Mouse (Mus musculus): Measurements from ENCODE around the gene Nos1ap. TPM values are rescaled to one million over a fixed set of nuclear protein-coding genes. Genes with fewer than 3 reads are reported as not detected.

The Nos1ap gene
- polyA plus RNA-seq, 1 experiment: 2.3 TPM

- H3K27ac ChIP-seq (replicated peaks; ENCODE audit: low read depth, low read length): 0 out of 2 replicates have a peak overlapping the region, but pooled peaks have one; percentile 2
Observed at GRCm38 (mm10) chr1:170573117-170573516, 16.5 kb downstream of the Nos1ap start.

GRCm38 (mm10) chr1:170566969-170567368 is 22.7 kb downstream of the Nos1ap start:
- Histone ChIP-seq H3K27ac (replicated peaks; ENCODE audit: low read depth, low read length) (no peak overlapping the region), H3K4me1 (ENCODE audit: control insufficient read depth, insufficient read depth, insufficient read length, low read length) (no peaks in the 10 kb centered on the region), H3K4me3 (ENCODE audit: insufficient read depth, low read depth, low read length) (no peak overlapping the region)

More at GRCm38 (mm10) chr1:170573117-170573516, 16.5 kb downstream of the Nos1ap start:
- Histone ChIP-seq H3K4me3 (ENCODE audit: insufficient read depth, low read depth, low read length) (no peak overlapping the region), H3K4me1 (ENCODE audit: control insufficient read depth, insufficient read depth, insufficient read length, low read length) (no peaks in the 10 kb centered on the region)

GRCm38 (mm10) chr1:170566538-170566937 is 23.1 kb downstream of the Nos1ap start:
- Histone ChIP-seq H3K27ac (replicated peaks; ENCODE audit: low read depth, low read length) (no peak overlapping the region), H3K4me1 (ENCODE audit: control insufficient read depth, insufficient read depth, insufficient read length, low read length) (no peaks in the 10 kb centered on the region), H3K4me3 (ENCODE audit: insufficient read depth, low read depth, low read length) (no peak overlapping the region)

- Histone ChIP-seq H3K4me1 (ENCODE audit: control insufficient read depth, insufficient read depth, insufficient read length, low read length) (no peaks in the 10 kb centered on the region), H3K27ac (replicated peaks; ENCODE audit: low read depth, low read length) (no peak overlapping the region), H3K4me3 (ENCODE audit: insufficient read depth, low read depth, low read length) (no peak overlapping the region)
Observed at GRCm38 (mm10) chr1:170564926-170565325, 24.7 kb downstream of the Nos1ap start.

GRCm38 (mm10) chr1:170562431-170562830 is 27.2 kb downstream of the Nos1ap start:
- H3K4me1 ChIP-seq (ENCODE audit: control insufficient read depth, insufficient read depth, insufficient read length, low read length): no peaks in the 10 kb centered on the region
- no peak overlapping the region for H3K4me3 ChIP-seq (ENCODE audit: insufficient read depth, low read depth, low read length)
- H3K27ac ChIP-seq (replicated peaks; ENCODE audit: low read depth, low read length): no peak overlapping the region

GRCm38 (mm10) chr1:170560768-170561167 is 28.9 kb downstream of the Nos1ap start:
- Histone ChIP-seq H3K27ac (replicated peaks; ENCODE audit: low read depth, low read length) (no peak overlapping the region), H3K4me3 (ENCODE audit: insufficient read depth, low read depth, low read length) (no peak overlapping the region), H3K4me1 (ENCODE audit: control insufficient read depth, insufficient read depth, insufficient read length, low read length) (no peaks in the 10 kb centered on the region)

GRCm38 (mm10) chr1:170557962-170558361 is 31.7 kb downstream of the Nos1ap start:
- Histone ChIP-seq H3K4me1 (ENCODE audit: control insufficient read depth, insufficient read depth, insufficient read length, low read length) (no peaks in the 10 kb centered on the region), H3K4me3 (ENCODE audit: insufficient read depth, low read depth, low read length) (no peak overlapping the region), H3K27ac (replicated peaks; ENCODE audit: low read depth, low read length) (no peak overlapping the region)

GRCm38 (mm10) chr1:170556696-170557095 is 33.0 kb downstream of the Nos1ap start:
- Histone ChIP-seq H3K4me3 (ENCODE audit: insufficient read depth, low read depth, low read length) (no peak overlapping the region), H3K27ac (replicated peaks; ENCODE audit: low read depth, low read length) (no peak overlapping the region), H3K4me1 (ENCODE audit: control insufficient read depth, insufficient read depth, insufficient read length, low read length) (no peaks in the 10 kb centered on the region)

- 0 out of 2 replicates have a peak overlapping the region, but pooled peaks have one; percentile 21 for H3K27ac ChIP-seq (replicated peaks; ENCODE audit: low read depth, low read length)
- no peaks in the 10 kb centered on the region; the same call in 1 of the 2 replicates for H3K4me1 ChIP-seq (ENCODE audit: control insufficient read depth, insufficient read depth, insufficient read length, low read length)
- H3K4me3 ChIP-seq (ENCODE audit: insufficient read depth, low read depth, low read length): no peak overlapping the region
Observed at GRCm38 (mm10) chr1:170554939-170555293, 34.7 kb downstream of the Nos1ap start.

GRCm38 (mm10) chr1:170554235-170554938 is 35.3 kb downstream of the Nos1ap start:
- Histone ChIP-seq H3K27ac (replicated peaks; ENCODE audit: low read depth, low read length) (0 out of 2 replicates have a peak overlapping the region, but pooled peaks have one; percentile 21), H3K4me3 (ENCODE audit: insufficient read depth, low read depth, low read length) (no peak overlapping the region), H3K4me1 (ENCODE audit: control insufficient read depth, insufficient read depth, insufficient read length, low read length) (no peaks in the 10 kb centered on the region; the same call in 1 of the 2 replicates)

GRCm38 (mm10) chr1:170550649-170551440 is 38.8 kb downstream of the Nos1ap start:
- H3K27ac ChIP-seq (replicated peaks; ENCODE audit: low read depth, low read length): no peak overlapping the region
- no peak overlapping the region for H3K4me3 ChIP-seq (ENCODE audit: insufficient read depth, low read depth, low read length)
- H3K4me1 ChIP-seq (ENCODE audit: control insufficient read depth, insufficient read depth, insufficient read length, low read length): no peaks in the 10 kb centered on the region; the same call in 1 of the 2 replicates

- H3K4me1 ChIP-seq (ENCODE audit: control insufficient read depth, insufficient read depth, insufficient read length, low read length): no peaks in the 10 kb centered on the region; the same call in 1 of the 2 replicates
- H3K4me3 ChIP-seq (ENCODE audit: insufficient read depth, low read depth, low read length): no peak overlapping the region
- no peak overlapping the region for H3K27ac ChIP-seq (replicated peaks; ENCODE audit: low read depth, low read length)
Observed at GRCm38 (mm10) chr1:170549059-170549458, 40.6 kb downstream of the Nos1ap start.

GRCm38 (mm10) chr1:170548192-170548795 is 41.4 kb downstream of the Nos1ap start:
- Histone ChIP-seq H3K4me1 (ENCODE audit: control insufficient read depth, insufficient read depth, insufficient read length, low read length) (no peaks in the 10 kb centered on the region; the same call in 1 of the 2 replicates), H3K4me3 (ENCODE audit: insufficient read depth, low read depth, low read length) (no peak overlapping the region), H3K27ac (replicated peaks; ENCODE audit: low read depth, low read length) (no peak overlapping the region)

- Histone ChIP-seq H3K4me1 (ENCODE audit: control insufficient read depth, insufficient read depth, insufficient read length, low read length) (no peaks in the 10 kb centered on the region; the same call in 1 of the 2 replicates), H3K27ac (replicated peaks; ENCODE audit: low read depth, low read length) (no peak overlapping the region), H3K4me3 (ENCODE audit: insufficient read depth, low read depth, low read length) (no peak overlapping the region)
Observed at GRCm38 (mm10) chr1:170546297-170546696, 43.4 kb downstream of the Nos1ap start.

- Histone ChIP-seq H3K4me1 (ENCODE audit: control insufficient read depth, insufficient read depth, insufficient read length, low read length) (no peaks in the 10 kb centered on the region), H3K27ac (replicated peaks; ENCODE audit: low read depth, low read length) (no peak overlapping the region), H3K4me3 (ENCODE audit: insufficient read depth, low read depth, low read length) (no peak overlapping the region)
Observed at GRCm38 (mm10) chr1:170545286-170545685, 44.4 kb downstream of the Nos1ap start.

Measured in brown adipose tissue, adult 24 weeks (tissue).